Mouse (Mus musculus): ENCODE measurements around the gene Bhlha15. TPM values are rescaled to one million over a fixed set of nuclear protein-coding genes. Genes with fewer than 3 reads are reported as not detected.

Bhlha15 gene
- polyA plus RNA-seq, 1 experiment, result 0.72 TPM

DNA sequence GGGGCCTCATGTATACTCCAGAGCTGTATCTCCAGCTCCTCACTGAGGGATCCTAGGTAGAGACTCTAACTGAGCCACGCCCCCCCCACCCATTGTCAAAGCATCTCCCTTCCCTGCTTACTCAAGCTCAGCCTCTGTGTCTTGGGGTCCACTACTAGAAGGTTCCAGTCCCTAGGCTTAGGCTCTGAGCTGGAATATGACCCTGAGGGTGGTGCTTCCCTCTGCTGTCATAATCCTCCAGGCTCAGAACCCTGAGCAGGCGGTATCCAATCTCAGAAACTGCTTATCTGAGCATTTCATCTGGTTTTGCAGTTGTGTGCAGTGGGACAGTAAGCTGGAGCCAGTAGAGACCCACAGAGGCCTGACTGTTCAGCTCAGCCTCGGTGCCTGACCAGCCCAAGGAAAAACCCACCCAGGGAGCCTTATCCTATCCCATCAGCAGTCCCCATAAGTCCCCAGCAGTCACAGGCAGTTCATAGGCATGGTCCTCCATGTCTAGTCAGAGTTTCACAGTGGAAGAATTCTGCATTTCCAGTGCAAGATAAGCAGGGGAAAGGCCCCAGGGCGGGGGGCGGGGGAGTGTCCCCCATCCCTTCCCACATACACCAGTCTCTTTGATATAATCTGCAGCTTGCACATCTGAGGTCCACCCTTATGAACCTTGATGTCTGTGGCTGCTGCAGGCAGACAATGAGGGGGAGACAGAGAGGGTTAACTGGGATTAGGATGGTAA lies 27.8 kb upstream of the Bhlha15 start:
- H3K4me3 ChIP-seq (replicated peaks; ENCODE audit: control insufficient read depth, low read depth, low read length), result no peak overlapping the region
- 76% methylated on average over 5 of the region's 5 CpGs for WGBS
- H3K4me1 ChIP-seq (ENCODE audit: control insufficient read depth, insufficient read depth, low read length), result no peaks in the 10 kb centered on the region
- TF ChIP-seq POLR2A (IDR thresholded peaks at IDR 0.05; ENCODE audit: borderline replicate concordance, control insufficient read depth, low read depth, low read length) (no peak), CTCF (IDR thresholded peaks at IDR 0.05; ENCODE audit: control insufficient read depth, insufficient read depth, low read length) (no peak)
- H3K27ac ChIP-seq (ENCODE audit: control insufficient read depth, insufficient read depth, low read depth, low read length, poor library complexity), result no peak overlapping the region

DNA sequence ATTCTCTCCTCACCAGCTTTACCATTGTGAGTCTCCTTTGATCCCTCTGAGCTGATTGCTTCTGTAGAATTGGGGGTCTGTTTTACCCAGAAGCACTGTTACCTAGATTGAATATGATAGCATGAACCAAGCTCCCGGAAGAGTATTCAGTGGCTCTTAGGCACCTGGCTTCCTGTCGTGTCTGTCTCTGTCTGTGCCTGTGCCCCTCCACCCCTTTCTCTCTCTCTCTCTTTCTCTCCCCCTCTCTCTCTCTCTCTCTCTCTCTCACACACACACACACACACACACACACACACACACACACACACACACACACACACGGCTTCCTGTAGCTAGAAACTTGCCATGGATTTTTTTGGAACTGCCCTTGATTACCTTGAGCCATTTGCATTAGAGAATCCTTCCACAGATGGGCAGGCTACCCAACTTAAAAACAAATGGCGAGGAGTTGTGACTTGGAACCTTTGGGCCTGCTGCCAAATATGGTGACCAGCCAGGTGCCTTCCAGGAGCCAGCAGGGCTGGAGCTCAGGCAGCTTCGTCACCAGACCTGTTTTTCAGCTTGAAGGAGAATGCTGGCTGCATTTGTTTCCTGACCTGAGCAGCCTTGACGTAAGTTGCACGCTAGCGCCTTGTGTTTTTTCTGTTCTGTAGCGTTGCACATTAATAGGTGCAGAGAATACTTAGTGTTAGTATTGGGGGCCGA lies 27.1 kb upstream of the Bhlha15 start:
- H3K27ac ChIP-seq (ENCODE audit: control insufficient read depth, insufficient read depth, low read depth, low read length, poor library complexity), result no peak overlapping the region
- 85% methylated on average over 10 of the region's 10 CpGs for WGBS
- no peak overlapping the region for H3K4me3 ChIP-seq (replicated peaks; ENCODE audit: control insufficient read depth, low read depth, low read length)
- TF ChIP-seq CTCF (IDR thresholded peaks at IDR 0.05; ENCODE audit: control insufficient read depth, insufficient read depth, low read length), result no peak
- TF ChIP-seq POLR2A (IDR thresholded peaks at IDR 0.05; ENCODE audit: borderline replicate concordance, control insufficient read depth, low read depth, low read length), result no peak
- H3K4me1 ChIP-seq (ENCODE audit: control insufficient read depth, insufficient read depth, low read length), result no peaks in the 10 kb centered on the region

DNA sequence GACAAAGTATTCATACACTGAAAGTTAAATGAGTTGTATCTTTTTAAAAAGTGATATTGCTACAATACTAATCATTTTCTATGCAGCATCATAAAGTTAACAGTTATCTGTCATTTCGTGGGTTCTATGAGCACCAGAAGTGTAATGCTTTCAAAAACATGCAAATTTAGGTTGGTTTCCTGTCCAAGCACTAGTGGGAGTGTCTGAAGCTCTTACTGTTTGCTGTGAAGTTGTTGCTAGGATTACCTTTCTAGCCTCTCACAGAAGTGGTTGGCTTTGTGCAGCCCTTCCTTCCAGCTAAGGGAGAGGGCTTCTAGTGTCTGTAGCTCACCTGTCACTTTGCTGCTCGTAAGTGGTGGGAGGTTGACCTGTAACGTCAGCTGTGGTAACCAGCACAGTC lies 24.3 kb upstream of the Bhlha15 start:
- WGBS, result 34% methylated on average over 3 of the region's 3 CpGs
- Histone ChIP-seq H3K4me3 (replicated peaks; ENCODE audit: control insufficient read depth, low read depth, low read length) (no peak overlapping the region), H3K4me1 (ENCODE audit: control insufficient read depth, insufficient read depth, low read length) (no peaks in the 10 kb centered on the region), H3K27ac (ENCODE audit: control insufficient read depth, insufficient read depth, low read depth, low read length, poor library complexity) (no peak overlapping the region)
- no peak for TF ChIP-seq CTCF (IDR thresholded peaks at IDR 0.05; ENCODE audit: control insufficient read depth, insufficient read depth, low read length)
- TF ChIP-seq POLR2A (IDR thresholded peaks at IDR 0.05; ENCODE audit: borderline replicate concordance, control insufficient read depth, low read depth, low read length), result no peak

DNA sequence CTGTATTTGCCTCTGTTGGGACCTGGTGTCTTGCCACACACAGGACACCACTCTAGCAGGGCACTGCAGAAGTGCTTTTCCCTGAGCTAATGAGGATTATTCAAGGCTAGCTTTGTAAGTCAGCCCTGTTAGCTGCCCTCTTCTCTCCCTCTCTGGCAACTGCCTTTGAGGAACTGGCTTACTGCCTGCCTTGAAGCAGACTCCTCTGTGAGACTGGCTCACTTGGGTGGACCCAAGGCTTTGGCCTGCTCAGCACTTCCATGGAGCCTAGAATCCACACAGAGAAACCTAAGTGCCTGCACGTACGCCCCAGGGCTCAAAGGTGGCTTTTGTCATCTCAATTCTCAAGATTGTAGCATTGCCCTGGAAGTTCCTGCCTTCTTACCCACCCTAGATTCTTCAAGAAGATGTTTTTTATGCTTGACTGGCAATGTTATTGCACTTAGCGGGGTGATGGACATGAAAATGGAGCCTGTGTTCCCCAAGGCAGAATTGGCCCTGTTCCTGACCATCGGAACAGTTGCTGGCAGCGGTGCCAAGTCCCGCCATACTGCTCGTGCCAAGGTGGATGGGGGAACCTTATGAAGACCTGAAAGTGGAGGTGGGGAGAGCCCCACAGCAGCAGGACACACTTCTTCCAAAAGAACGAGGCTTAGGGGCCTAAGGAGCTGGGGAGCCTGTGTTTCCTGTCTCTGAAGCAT lies 20.7 kb upstream of the Bhlha15 start:
- Histone ChIP-seq H3K4me3 (replicated peaks; ENCODE audit: control insufficient read depth, low read depth, low read length) (no peak overlapping the region), H3K27ac (ENCODE audit: control insufficient read depth, insufficient read depth, low read depth, low read length, poor library complexity) (no peak overlapping the region), H3K4me1 (ENCODE audit: control insufficient read depth, insufficient read depth, low read length) (no peaks in the 10 kb centered on the region)
- no peak for TF ChIP-seq POLR2A (IDR thresholded peaks at IDR 0.05; ENCODE audit: borderline replicate concordance, control insufficient read depth, low read depth, low read length)
- TF ChIP-seq CTCF (IDR thresholded peaks at IDR 0.05; ENCODE audit: control insufficient read depth, insufficient read depth, low read length), result no peak
- 87% methylated on average over 8 of the region's 8 CpGs for WGBS

DNA sequence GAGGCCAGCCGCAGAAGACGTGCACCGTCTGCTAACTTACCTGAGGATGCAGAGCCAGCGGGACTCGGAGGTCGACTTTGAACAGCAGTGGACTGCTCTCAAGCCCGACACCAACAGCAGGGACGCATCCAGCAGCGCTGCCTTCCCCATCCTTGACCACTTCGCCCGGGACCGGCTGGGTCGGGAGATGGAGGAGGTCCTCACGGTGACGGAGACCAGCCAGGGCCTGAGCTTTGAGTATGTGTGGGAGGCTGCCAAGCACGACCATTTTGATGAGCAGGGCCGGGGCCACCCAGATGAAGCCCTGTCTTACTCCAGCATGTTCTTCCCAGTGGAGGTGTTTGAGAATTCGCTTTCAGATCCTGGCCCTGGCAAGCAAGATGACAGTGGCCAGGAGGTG lies 16.4 kb upstream of the Bhlha15 start:
- Histone ChIP-seq H3K4me3 (replicated peaks; ENCODE audit: control insufficient read depth, low read depth, low read length) (no peak overlapping the region), H3K27ac (ENCODE audit: control insufficient read depth, insufficient read depth, low read depth, low read length, poor library complexity) (no peak overlapping the region), H3K4me1 (ENCODE audit: control insufficient read depth, insufficient read depth, low read length) (no peaks in the 10 kb centered on the region)
- no peak for TF ChIP-seq CTCF (IDR thresholded peaks at IDR 0.05; ENCODE audit: control insufficient read depth, insufficient read depth, low read length)
- no peak for TF ChIP-seq POLR2A (IDR thresholded peaks at IDR 0.05; ENCODE audit: borderline replicate concordance, control insufficient read depth, low read depth, low read length)
- WGBS, result 96% methylated on average over 18 of the region's 18 CpGs

DNA sequence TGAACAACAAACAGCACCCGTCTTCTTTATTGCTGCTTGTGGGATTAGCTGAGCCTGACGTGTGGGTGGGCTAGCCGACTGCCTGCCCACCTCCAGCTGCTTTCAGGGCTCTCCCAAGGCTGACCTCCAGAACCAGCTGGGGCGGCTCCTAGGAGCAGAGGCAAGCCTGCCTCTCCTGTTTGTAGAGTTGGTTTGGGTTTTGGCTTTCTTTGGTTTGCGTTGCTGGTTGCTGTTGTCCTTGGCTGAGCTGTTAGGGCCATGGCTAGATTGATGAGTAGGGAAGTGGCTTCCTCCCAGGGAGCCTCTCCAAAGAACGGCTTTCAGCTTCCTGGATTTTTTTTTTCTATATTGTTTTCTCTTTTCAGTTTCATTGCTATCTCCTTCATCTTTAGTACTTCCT lies 11.9 kb upstream of the Bhlha15 start:
- H3K4me1 ChIP-seq (ENCODE audit: control insufficient read depth, insufficient read depth, low read length), result peaks cover 4% of the 10 kb centered on the region; the same call in 1 of the 2 replicates
- WGBS, result 66% methylated on average over 6 of the region's 6 CpGs
- H3K4me3 ChIP-seq (replicated peaks; ENCODE audit: control insufficient read depth, low read depth, low read length), result no peak overlapping the region
- TF ChIP-seq CTCF (IDR thresholded peaks at IDR 0.05; ENCODE audit: control insufficient read depth, insufficient read depth, low read length) (no peak), POLR2A (IDR thresholded peaks at IDR 0.05; ENCODE audit: borderline replicate concordance, control insufficient read depth, low read depth, low read length) (no peak)
- no peak overlapping the region for H3K27ac ChIP-seq (ENCODE audit: control insufficient read depth, insufficient read depth, low read depth, low read length, poor library complexity)

DNA sequence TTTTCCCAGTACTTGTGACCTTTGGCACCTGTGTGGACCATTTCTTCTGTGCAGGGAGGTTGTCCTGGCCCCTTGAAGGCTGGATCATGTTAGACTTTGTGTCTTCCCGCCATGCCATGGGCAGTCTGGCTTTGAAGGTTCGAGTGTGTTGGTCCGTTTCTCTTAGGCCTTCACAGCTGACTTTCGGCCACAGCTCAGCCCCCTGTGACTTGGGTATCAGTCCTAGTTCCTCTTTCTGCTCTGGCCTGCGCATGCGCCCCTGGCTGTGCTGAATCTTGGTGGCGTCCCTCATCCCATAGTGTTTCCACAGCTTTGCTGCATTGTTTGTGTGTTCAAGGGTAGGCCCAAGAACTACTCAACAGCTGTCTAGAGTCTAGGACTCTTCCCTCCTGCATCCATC lies 8.8 kb upstream of the Bhlha15 start:
- Histone ChIP-seq H3K27ac (ENCODE audit: control insufficient read depth, insufficient read depth, low read depth, low read length, poor library complexity) (peak overlapping the region; percentile 42; the same call in 1 of the 2 replicates), H3K4me1 (ENCODE audit: control insufficient read depth, insufficient read depth, low read length) (peaks cover 7% of the 10 kb centered on the region; the same call in 1 of the 2 replicates), H3K4me3 (replicated peaks; ENCODE audit: control insufficient read depth, low read depth, low read length) (no peak overlapping the region)
- TF ChIP-seq POLR2A (IDR thresholded peaks at IDR 0.05; ENCODE audit: borderline replicate concordance, control insufficient read depth, low read depth, low read length), result no peak
- TF ChIP-seq CTCF (IDR thresholded peaks at IDR 0.05; ENCODE audit: control insufficient read depth, insufficient read depth, low read length), result no peak
- 16% methylated on average over 7 of the region's 7 CpGs for WGBS

All from bone marrow, adult 2 months (tissue).